Mouse (Mus musculus) kidney, embryonic 14.5 days (tissue): ENCODE measurements around the gene Stxbp5l. TPM values are rescaled to one million over a fixed set of nuclear protein-coding genes. Genes with fewer than 3 reads are reported as not detected.
"Not testable (repeated sequence)": the region's sequence is repeated elsewhere in the genome, so short reads cannot be mapped to it uniquely, and the experiment has no call there.

ENCODE experiments used
- ATAC-seq: fragments of 200-750 bp; cut with Nextera tagmentation; 2 replicates; pipeline ENCODE4 v1.8.0; 2017; ENCODE audit warnings: moderate number of reproducible peaks, mild to moderate bottlenecking, moderate TSS enrichment, moderate library complexity; ENCODE audit not compliant: low FRiP score, low TSS enrichment
- H3K27ac ChIP-seq: fragments of 300-500 bp; sonication (generic); 2 replicates; pipeline ENCODE4 v1.5.1; 2014; ENCODE audit warnings: low read depth, mild to moderate bottlenecking, low read length, moderate library complexity, mixed read lengths
- H3K27me3 ChIP-seq: fragments of 300-500 bp; sonication (generic); 2 replicates; pipeline ENCODE4 v1.6.1; 2014; ENCODE audit warnings: mild to moderate bottlenecking, low read length; ENCODE audit not compliant: control insufficient read depth, insufficient read depth
- H3K36me3 ChIP-seq: fragments of 300-500 bp; sonication (generic); 2 replicates; pipeline ENCODE4 v1.6.1; 2014; ENCODE audit warnings: low read length, mixed read lengths; ENCODE audit not compliant: control insufficient read depth, insufficient read depth
- H3K4me1 ChIP-seq: fragments of 300-500 bp; sonication (generic); 2 replicates; pipeline ENCODE4 v1.6.1; 2014; ENCODE audit warnings: low read length, mixed read lengths; ENCODE audit not compliant: control insufficient read depth, insufficient read depth
- H3K4me2 ChIP-seq: fragments of 300-500 bp; sonication (generic); replicated peaks from 2 replicates; pipeline ENCODE4 v1.6.1; 2014; ENCODE audit warnings: low read depth, mild to moderate bottlenecking, low read length
- H3K4me3 ChIP-seq: fragments of 300-500 bp; sonication (generic); 2 replicates; pipeline ENCODE4 v1.5.1; 2014; ENCODE audit warnings: mild to moderate bottlenecking, low read length
- H3K9ac ChIP-seq: fragments of 300-500 bp; sonication (generic); 2 replicates; pipeline ENCODE4 v1.6.1; 2014; ENCODE audit warnings: low read depth, mild to moderate bottlenecking, low read length, moderate library complexity
- H3K9me3 ChIP-seq: fragments of 300-500 bp; sonication (generic); 2 replicates; pipeline ENCODE4 v1.6.1; 2016; ENCODE audit warnings: low read length; ENCODE audit not compliant: control insufficient read depth
- WGBS: fragments of 180-500 bp; shearing (Covaris S2); extraction: QIAGEN DNeasy Blood & Tissue Kit; methylation state at CpG from one replicate; pipeline ENCODE4 v1.1.7; 2014; 5-methylcytosine and 5-hydroxymethylcytosine counted together
- polyA plus RNA-seq: library from polyadenylated mRNA; unstranded; fragments of >200 nt; fragmentation: Nextera tagmentation; extraction: Ambion mirVana; gene quantifications from 2 replicates; pipeline ENCODE4 v1.2.1, GENCODE M21; 2014

Gene Stxbp5l
- polyA plus RNA-seq, 1 experiment from 2014 or later = 4.0 TPM

DNA sequence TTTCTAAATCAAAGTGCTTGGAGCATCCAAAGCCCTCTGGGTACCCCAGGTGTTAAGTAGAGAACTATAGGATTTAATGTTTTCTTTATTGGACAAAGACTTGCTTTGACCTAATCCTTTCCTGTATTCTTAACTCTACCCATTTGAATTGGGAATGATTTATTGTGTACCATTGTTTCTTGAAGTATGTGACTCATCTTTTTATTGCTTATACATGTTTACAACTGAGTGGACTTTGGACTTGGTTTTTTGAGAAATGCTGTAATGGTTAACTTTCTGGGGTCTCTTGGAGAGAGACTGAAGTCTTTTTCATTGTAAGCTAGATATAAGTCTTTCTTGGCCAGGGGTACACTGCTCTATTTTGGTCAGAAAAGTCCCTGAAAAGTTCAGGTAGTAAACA, 190.6 kb downstream of the Stxbp5l start:
- ATAC-seq = no peak
- H3K27ac ChIP-seq = no peak overlapping the region
- no peak overlapping the region for H3K9ac ChIP-seq
- no peak overlapping the region for H3K4me3 ChIP-seq
- H3K27me3 ChIP-seq = no peaks in the 10 kb centered on the region
- no peaks in the 10 kb centered on the region for H3K9me3 ChIP-seq
- H3K4me2 ChIP-seq = no peak overlapping the region
- no peaks in the 10 kb centered on the region for H3K4me1 ChIP-seq
- no peaks in the 10 kb centered on the region for H3K36me3 ChIP-seq

DNA sequence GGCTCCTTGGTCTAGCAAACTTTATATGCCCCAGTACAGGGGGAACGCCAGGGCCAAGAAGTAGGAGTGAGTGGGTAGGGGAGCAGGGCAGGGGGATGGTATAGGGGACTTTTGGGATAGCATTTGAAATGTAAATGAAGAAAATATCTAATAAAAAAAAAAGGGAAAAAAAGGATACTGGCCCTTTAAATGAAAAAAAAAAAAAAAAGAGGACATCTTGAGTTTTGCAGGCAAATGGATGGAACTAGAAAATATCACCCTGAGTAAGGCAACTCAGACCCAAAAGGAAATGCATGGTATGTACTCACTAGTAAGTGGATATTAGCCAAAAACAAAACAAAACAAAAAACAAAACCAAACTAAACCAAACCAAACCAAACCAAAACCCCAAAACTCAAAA, 259.6 kb downstream of the Stxbp5l start:
- not testable (repeated sequence) for H3K36me3 ChIP-seq, ATAC-seq, H3K9me3 ChIP-seq, H3K4me1 ChIP-seq, H3K9ac ChIP-seq, H3K4me2 ChIP-seq, H3K27me3 ChIP-seq, H3K4me3 ChIP-seq, H3K27ac ChIP-seq
- WGBS = 96% methylated on average over 1 of the region's 1 CpGs

DNA sequence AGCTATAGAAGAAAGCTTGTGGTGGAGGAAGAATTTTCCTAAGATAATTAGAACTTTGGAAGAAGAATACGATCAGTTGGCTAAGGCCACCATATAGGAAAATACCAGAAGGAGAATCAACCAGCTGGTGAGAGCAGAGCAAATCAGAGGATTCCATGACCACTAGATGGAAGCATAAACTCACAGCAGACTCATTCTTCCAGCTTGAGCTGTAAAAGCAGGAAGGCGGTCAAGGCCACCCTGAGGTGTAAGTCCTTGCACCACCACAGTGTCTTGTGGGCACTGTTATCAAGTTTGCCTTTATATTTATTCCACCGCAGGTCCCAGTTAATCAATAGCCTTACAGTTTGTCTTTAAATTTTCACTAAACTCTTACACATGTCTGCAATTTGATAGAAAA, 275.5 kb downstream of the Stxbp5l start:
- Histone ChIP-seq H3K4me2 (no peak overlapping the region), H3K36me3 (no peaks in the 10 kb centered on the region), H3K4me1 (no peaks in the 10 kb centered on the region), H3K9ac (no peak overlapping the region), H3K9me3 (no peaks in the 10 kb centered on the region), H3K4me3 (no peak overlapping the region), H3K27ac (no peak overlapping the region), H3K27me3 (no peaks in the 10 kb centered on the region)
- 36% methylated on average over 3 of the region's 3 CpGs for WGBS
- peak; percentile 84 for ATAC-seq

DNA sequence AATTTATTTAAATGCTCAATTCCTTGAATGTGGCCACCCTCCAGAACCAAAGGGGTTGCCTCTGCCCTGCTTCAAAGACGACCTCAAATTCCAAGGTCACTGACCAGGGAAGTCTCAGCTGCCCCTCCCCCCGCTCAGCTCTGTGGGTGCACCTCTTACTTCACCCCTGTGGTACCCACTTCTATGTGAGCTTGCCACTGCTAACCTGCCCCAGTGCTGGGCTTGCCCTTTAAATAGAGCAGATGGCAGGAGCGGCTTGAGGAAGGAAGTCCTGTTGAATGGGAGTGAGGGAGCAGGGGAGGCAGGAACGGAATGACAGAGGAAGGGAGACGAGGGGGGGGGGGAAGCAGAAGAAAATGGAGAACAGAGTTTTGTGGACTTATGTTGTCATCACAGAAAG, 276.0 kb downstream of the Stxbp5l start:
- Histone ChIP-seq H3K27me3 (no peaks in the 10 kb centered on the region), H3K4me3 (no peak overlapping the region), H3K9ac (no peak overlapping the region), H3K4me2 (no peak overlapping the region), H3K4me1 (no peaks in the 10 kb centered on the region), H3K27ac (no peak overlapping the region), H3K36me3 (no peaks in the 10 kb centered on the region), H3K9me3 (no peaks in the 10 kb centered on the region)
- ATAC-seq = no peak
- WGBS = 36% methylated on average over 5 of the region's 5 CpGs

DNA sequence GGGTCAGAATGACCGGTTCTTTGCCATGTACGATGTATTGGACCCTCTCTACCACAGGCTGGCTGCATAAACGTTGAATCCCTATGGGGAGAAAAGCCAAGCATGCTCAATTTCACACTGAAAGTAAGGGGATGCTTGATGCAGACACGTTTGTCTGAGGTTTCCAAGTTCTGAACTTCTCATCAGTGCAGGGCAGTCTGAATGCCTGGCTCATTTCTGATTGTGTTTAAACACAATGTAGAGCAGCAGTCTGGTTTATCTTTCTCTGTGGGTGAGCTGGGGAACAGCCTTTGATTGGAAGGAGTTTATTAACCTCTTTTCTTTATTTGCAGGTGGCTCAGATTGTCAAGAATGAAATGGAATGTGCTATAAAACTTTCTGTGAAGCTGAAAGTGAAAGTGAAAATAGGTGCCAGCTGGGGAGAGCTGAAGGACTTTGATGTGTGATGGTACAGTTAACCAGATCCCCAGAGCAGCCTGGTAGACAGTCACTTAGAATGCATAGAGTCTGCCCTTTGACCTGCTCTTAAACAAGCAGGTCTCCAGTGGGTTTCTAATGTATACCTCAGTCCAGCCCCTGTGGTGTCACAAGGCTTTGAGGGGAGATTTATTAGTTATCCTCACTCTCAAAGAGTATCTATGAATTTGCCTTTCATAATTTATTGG, 290.5 kb downstream of the Stxbp5l start:
- Histone ChIP-seq H3K4me1 (no peaks in the 10 kb centered on the region), H3K4me2 (no peak overlapping the region), H3K36me3 (peaks cover 19% of the 10 kb centered on the region; the same call in 1 of the 2 replicates), H3K9ac (no peak overlapping the region), H3K27ac (no peak overlapping the region), H3K4me3 (no peak overlapping the region), H3K9me3 (no peaks in the 10 kb centered on the region; the same call in 1 of the 2 replicates), H3K27me3 (no peaks in the 10 kb centered on the region)
- WGBS = 80% methylated on average over 4 of the region's 4 CpGs
- ATAC-seq = no peak

DNA sequence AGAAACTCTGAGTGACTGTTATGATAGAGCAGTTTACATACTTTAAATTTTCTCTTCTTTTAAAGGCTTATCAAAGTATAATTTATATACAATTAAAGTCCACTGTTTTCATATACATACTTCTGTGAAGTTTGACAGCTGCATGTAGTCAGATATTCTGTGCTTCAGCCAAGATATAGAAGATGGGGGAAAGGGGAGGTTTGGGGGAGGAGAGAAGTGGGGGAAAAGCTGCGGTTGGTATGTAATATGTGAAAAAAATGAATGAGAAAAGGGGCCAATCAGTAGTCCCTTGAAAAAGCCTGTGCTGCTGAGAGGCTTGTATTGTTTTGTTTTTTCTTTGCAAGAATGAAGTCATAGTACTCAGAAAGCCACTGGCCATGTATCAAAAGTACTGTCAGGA, 295.1 kb downstream of the Stxbp5l start:
- Histone ChIP-seq H3K9ac (no peak overlapping the region), H3K9me3 (no peaks in the 10 kb centered on the region), H3K27ac (no peak overlapping the region), H3K4me2 (no peak overlapping the region), H3K36me3 (peaks cover 19% of the 10 kb centered on the region; the same call in 1 of the 2 replicates), H3K27me3 (no peaks in the 10 kb centered on the region), H3K4me3 (no peak overlapping the region), H3K4me1 (no peaks in the 10 kb centered on the region)
- whole genome bisulfite sequencing = 63% methylated on average over 1 of the region's 1 CpGs
- peak; percentile 24; the same call in 1 of the 2 replicates for ATAC-seq

DNA sequence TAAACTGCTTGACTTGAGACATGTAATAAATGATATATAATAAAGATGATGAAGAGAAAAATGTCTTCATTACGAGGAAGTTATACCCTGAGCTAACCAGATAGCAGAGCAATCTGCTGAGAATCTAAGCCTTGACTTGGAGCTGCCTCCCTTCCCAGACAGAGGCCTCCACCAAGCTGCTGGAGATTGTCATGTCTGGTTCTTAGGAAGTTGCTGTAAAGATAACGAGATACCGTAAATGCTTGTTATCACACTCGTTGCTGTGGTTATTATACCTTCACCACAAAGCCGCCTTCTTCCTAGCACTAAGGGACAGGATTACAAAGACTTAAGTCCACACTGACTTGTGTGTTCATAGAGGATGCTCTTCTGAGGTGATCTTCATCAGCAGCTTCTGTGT, 312.4 kb downstream of the Stxbp5l start:
- no peak overlapping the region for H3K27ac ChIP-seq
- no peaks in the 10 kb centered on the region for H3K9me3 ChIP-seq
- H3K27me3 ChIP-seq = no peaks in the 10 kb centered on the region
- H3K4me3 ChIP-seq = no peak overlapping the region
- H3K9ac ChIP-seq = no peak overlapping the region
- H3K36me3 ChIP-seq = peaks cover 19% of the 10 kb centered on the region
- H3K4me2 ChIP-seq = no peak overlapping the region
- no peak for ATAC-seq
- H3K4me1 ChIP-seq = no peaks in the 10 kb centered on the region
- WGBS = 78% methylated on average over 5 of the region's 5 CpGs

Other genes starting within 250 kb of the Stxbp5l start
- gene Gtf2e1, start 154.8 kb upstream of the Stxbp5l start, polyA plus RNA-seq = 16.6 and 33.9 TPM in 2 replicates
- 21.4 and 28.6 TPM in 2 replicates for gene Rabl3, start 154.9 kb upstream of the Stxbp5l start, polyA plus RNA-seq
- gene Hgd, start 195.2 kb upstream of the Stxbp5l start, polyA plus RNA-seq = 0.26 and 0.53 TPM in 2 replicates